Comparison of ENCODE assay signal across 23 mouse cellular contexts in the genomic region with DNA sequence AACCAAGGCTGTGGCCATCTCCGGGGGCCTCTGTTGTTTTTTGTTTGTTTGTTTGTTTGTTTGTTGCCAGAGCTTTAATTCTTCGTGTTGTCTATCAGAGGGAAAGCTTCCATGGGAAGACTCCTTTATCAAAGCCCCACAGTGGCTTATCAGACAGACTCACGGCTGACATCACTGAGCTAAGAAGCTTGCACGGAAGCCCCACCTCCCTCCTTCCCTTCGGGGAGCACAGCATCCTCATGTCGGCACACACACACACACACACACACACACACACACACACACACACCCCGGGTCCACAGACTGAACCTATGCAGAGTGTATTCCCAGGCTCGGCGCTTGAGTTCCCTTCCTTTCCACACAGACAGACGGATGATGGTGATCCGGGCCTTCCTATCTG. TPM values are rescaled to one million over a fixed set of nuclear protein-coding genes. Genes with fewer than 3 reads are reported as not detected.
DNase-seq lines count a peak whose midpoint lies in the region; ATAC-seq lines count a peak whose summit lies in the region.
"Had no signal": no experiment of that assay in that cellular context is flagged by ENCODE, and none has a peak within 500 bp of the region (broad histone marks: within the 10 kb centered on the region; RNA-seq: fewer than 3 reads in every experiment).

No protein-coding gene starts in this region.

- no peak for ATAC-seq in kidney, embryonic 15.5 days (replicated peaks; ENCODE audit: low FRiP score)
- peak; percentile 90 for ATAC-seq in liver, embryonic 13.5 days (ENCODE audit: low read depth)
- ATAC-seq: forebrain, postnatal 0 days; hindbrain, postnatal 0 days had no signal

- H3K4me3 ChIP-seq in kidney, embryonic 15.5 days (replicated peaks): no peak overlapping the region
- H3K4me3 ChIP-seq in liver, embryonic 13.5 days (replicated peaks): no peak overlapping the region
- H3K4me3 ChIP-seq: embryonic facial prominence, embryonic 13.5 days; forebrain, embryonic 10.5 days; heart, embryonic 10.5 days; neural tube, embryonic 13.5 days had no signal

- DNase-seq in kidney, postnatal 10 days: peak; percentile 32
- DNase-seq in MEL-GATA-1-ER (ENCODE audit: extremely low read depth, low read depth): peak; percentile 14
- DNase-seq in c-Kit-positive CD71-positive TER-119-positive erythroid progenitor cells, embryonic 14.5 days (ENCODE audit: low spot score): peak; percentile 74
- DNase-seq in liver, embryonic 13.5 days: peak; percentile 63
- DNase-seq in ovary, postnatal 36 days (ENCODE audit: low spot score): no peak
- DNase-seq in embryo, embryonic 10 days (ENCODE audit: low spot score): no peak
- no peak for DNase-seq in MN1 (ENCODE audit: low spot score)
- DNase-seq: adrenal gland, postnatal 10 days; B cell, adult 2 months; cerebellum, adult 9-11 months; forebrain, postnatal 0 days; gastrocnemius, postnatal 36 days; kidney, adult 11 months; kidney, postnatal 4 days; lung, embryonic 14.5 days; midbrain, embryonic 14.5 days; thymus, postnatal 25 days had no signal

- H3K27me3 ChIP-seq in kidney, embryonic 15.5 days: no peaks in the 10 kb centered on the region
- H3K27me3 ChIP-seq in liver, embryonic 13.5 days: peaks cover 5% of the 10 kb centered on the region; the same call in 1 of the 2 replicates
- H3K27me3 ChIP-seq: embryonic facial prominence, embryonic 13.5 days; neural tube, embryonic 13.5 days had no signal

- no peaks in the 10 kb centered on the region for H3K36me3 ChIP-seq in kidney, embryonic 15.5 days
- no peaks in the 10 kb centered on the region for H3K36me3 ChIP-seq in liver, embryonic 13.5 days
- H3K36me3 ChIP-seq: embryonic facial prominence, embryonic 13.5 days; forebrain, embryonic 10.5 days; heart, embryonic 10.5 days; neural tube, embryonic 13.5 days had no signal

- no peaks in the 10 kb centered on the region for H3K4me1 ChIP-seq in kidney, embryonic 15.5 days
- peaks cover 19% of the 10 kb centered on the region for H3K4me1 ChIP-seq in liver, embryonic 13.5 days (replicated peaks)
- H3K4me1 ChIP-seq: embryonic facial prominence, embryonic 13.5 days; neural tube, embryonic 13.5 days had no signal

- H3K27ac ChIP-seq in kidney, embryonic 15.5 days: no peak overlapping the region
- H3K27ac ChIP-seq in liver, embryonic 13.5 days: peak overlapping the region; percentile 56; the same call in 1 of the 2 replicates
- H3K27ac ChIP-seq: embryonic facial prominence, embryonic 13.5 days; forebrain, embryonic 10.5 days; heart, embryonic 10.5 days; hindbrain, postnatal 0 days; neural tube, embryonic 13.5 days had no signal

- no peak overlapping the region for H3K4me2 ChIP-seq in kidney, embryonic 15.5 days
- H3K4me2 ChIP-seq in liver, embryonic 13.5 days: peak overlapping the region; percentile 26
- H3K4me2 ChIP-seq: embryonic facial prominence, embryonic 13.5 days; lung, embryonic 14.5 days; neural tube, embryonic 13.5 days had no signal

- no peaks in the 10 kb centered on the region for H3K9me3 ChIP-seq in kidney, embryonic 15.5 days (replicated peaks)
- H3K9me3 ChIP-seq in liver, embryonic 13.5 days (replicated peaks): no peaks in the 10 kb centered on the region
- H3K9me3 ChIP-seq: embryonic facial prominence, embryonic 13.5 days; forebrain, embryonic 10.5 days; heart, embryonic 10.5 days; neural tube, embryonic 13.5 days had no signal

- no peak overlapping the region for H3K9ac ChIP-seq in kidney, embryonic 15.5 days
- no peak overlapping the region for H3K9ac ChIP-seq in liver, embryonic 13.5 days
- H3K9ac ChIP-seq: embryonic facial prominence, embryonic 13.5 days; forebrain, postnatal 0 days; lung, embryonic 14.5 days; neural tube, embryonic 13.5 days had no signal

- WGBS in kidney, embryonic 15.5 days: 74% methylated on average over 11 of the region's 11 CpGs
- 37% methylated on average over 11 of the region's 11 CpGs for WGBS in liver, embryonic 13.5 days (ENCODE audit: insufficient replicate concordance)

RNA-seq across cellular contexts. Expression of gene Gne, which starts 8.4 kb away (rescaled TPM):
- 22.5 and 25.3 TPM in 2 replicates for polyA plus RNA-seq in kidney, embryonic 15.5 days (2015; fragmentation: Nextera tagmentation; extraction: Ambion mirVana)
- polyA plus RNA-seq in liver, embryonic 13.5 days (2015; fragmentation: Nextera tagmentation; extraction: Ambion mirVana): 26.2 and 32.1 TPM in 2 replicates

Comparison
In these comparisons a context has a peak if more than half of its experiments do, and no peak if none do; other contexts are left out.
1. DNase-seq: peak in kidney, postnatal 10 days (single experiment), MEL-GATA-1-ER (single experiment), c-Kit-positive CD71-positive TER-119-positive erythroid progenitor cells, embryonic 14.5 days (single experiment) and liver, embryonic 13.5 days (single experiment); none in ovary, postnatal 36 days (single experiment), embryo, embryonic 10 days (single experiment) and MN1 (single experiment).